Mouse (Mus musculus): Measurements from ENCODE around the gene Oxct1. TPM values are rescaled to one million over a fixed set of nuclear protein-coding genes. Genes with fewer than 3 reads are reported as not detected.

Gene Oxct1
- total RNA-seq (2021), result 100 to 1,000 TPM; 340 to 369 TPM
- long read RNA-seq, experiment 1, transcript Oxct1-201 (17 exons, 3,527 nt), result major isoform, 279 of 312 reads
- long read RNA-seq, experiment 1, partial matches to known transcripts, result 30 of 312 reads
- long read RNA-seq, experiment 1, other reads (novel, unspliced or antisense), result 3 of 312 reads
- long read RNA-seq, experiment 2, transcript Oxct1-201 (17 exons, 3,527 nt), result major isoform, 152 of 179 reads
- long read RNA-seq, experiment 2, partial matches to known transcripts, result 13 of 179 reads
- long read RNA-seq, experiment 2, other reads (novel, unspliced or antisense), result 13 of 179 reads

DNA sequence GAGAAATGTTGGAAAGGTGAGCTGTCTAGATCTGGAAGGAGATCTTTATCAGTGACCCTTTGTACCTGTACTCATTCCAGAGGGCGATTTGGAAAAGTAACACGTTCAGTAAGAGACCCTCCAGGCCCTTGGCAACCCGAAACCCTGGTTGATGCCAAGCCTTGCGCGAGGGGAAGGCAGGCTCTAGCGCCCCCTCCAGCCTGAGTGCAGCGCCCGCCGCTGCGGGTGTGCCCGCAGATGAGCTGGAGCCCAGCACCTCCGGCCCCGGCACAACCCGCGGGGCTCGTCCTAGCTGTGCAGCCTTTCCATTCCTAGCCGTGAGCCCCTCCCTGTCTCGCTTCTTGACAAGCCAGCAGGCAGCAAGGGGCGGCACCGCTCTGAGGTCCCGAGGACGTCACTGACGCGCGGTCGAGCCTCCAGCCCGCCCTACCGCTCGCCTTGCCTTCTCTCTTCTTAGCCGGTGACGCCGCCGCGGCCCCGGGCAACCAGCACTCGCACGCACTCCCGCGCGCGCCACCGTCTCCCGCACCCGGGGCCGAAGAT is at the start of gene Oxct1:
Oxct1 (plus strand) TSS at position 153 of the 543 bp plus-strand sequence.
- peak; percentile 85 for DNase-seq (ENCODE audit: low spot score)

DNA sequence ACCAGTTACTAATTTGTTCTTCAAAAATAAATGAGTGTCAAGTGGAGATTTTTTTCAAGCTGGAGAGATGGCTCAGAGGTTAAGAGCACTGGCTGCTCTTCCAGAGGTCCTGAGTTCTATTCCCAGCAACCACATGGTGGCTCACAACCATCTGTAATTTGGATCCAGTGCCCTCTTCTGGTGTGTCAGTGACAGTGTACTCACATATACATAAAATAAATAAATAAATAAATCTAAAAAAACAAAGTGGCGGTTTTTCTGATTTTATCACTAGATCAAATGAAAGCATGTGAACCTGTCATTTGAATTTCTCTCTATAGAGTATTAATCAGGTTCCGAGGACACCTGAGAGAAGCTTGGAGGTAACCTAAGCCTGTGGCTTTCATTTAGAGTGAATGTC is 47.9 kb upstream of the Oxct1 start:
- DNase-seq (ENCODE audit: low spot score), result no peak

DNA sequence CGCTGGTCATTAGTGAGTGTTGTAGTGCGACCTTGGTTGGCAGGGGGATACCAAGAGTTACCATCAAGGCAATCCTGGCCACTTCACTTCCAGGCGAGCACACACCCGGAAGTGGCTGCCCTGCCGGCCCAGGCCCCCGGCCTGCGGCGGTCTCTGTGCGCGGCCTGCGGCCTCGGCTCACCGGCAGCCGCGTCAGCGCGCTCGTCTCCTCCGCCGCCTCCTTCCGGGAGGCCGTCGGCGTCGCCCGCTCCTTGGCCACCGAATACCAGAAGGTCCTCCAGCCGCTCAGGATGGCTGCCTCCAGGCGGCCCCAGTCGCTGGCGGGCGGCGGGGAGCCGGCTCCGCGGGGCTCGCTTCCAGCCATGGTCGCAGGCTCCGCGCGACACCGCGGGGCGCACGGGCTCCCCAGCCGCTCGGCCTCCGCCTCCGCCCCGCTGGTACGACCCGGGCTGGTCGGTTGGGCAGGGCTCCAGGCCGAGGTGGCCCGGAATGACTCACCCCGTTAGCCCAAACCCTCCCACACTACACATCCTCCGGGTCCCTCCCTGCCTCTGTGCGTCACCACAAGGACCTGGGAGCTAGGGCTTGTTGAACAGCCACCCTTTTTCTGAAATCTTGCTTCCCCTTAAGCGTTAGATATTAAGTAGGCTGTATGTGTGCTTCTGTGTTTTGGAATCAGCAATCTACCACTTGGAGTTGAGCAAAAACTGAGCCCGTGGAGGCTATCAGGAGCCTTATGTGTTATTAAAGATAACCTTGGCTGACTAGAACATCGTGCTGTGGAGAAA is 46.9 kb upstream of the Oxct1 start, which contains the start of gene Fbxo4:
Fbxo4 (minus strand) TSS at position 513 of the 788 bp plus-strand sequence.
- DNase-seq (ENCODE audit: low spot score), result peak; percentile 86

DNA sequence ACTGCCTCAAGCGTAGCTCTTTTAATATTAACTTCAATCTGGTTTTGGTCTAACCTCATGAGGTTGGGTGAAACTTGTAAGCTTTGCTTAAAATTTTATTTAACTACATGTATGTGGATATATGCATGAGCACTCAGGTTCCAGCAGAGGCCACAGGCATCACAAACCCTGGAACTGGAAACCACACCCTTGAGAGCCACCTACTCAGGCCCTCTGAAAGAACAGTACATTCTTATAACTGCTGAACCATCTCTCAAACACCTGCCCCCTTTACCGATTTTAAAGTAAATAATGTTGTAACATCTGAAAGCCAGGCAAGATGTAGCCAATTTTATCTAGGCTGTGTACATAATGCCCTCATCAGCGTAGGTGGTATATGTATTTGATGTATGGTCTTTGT is 46.3 kb upstream of the Oxct1 start:
- DNase-seq (ENCODE audit: low spot score), result no peak

DNA sequence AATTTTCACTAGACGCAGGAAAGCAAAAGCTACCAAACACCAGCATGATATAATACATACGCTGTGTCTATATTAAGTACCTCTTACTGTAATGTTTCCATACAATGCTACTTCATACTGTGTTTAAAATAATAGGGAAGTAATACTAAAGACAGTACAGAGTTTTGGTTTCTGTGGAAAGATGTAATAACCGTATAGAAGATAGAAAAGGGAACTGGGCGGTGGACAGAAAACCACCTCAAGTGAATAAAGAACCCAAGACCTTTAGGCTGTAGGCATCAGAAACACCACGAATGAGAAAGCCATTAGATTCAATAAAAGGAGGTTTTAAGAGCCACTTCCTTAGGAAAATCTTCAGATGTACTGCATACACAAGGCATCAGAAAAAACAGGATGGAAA is 43.5 kb upstream of the Oxct1 start:
- DNase-seq (ENCODE audit: low spot score), result no peak

DNA sequence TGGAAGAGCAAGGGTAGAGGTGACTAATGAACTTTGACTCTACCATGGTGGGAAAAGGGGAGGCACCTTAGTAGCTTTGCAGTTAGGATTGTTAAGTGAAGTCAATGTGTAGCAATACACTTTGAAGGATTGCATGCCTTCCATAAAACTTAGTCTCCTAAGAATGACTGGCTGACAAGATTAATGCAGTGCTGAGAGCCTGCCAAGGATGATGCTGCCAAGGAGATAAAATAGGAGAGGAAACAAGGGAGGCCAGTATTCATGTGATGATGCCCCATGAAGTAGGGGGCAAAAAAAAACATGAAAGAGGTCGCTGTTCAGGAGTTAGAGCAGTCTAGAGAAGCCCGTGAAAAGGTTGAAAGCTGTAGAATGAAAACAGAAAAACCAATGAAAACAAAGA is 41.3 kb upstream of the Oxct1 start:
- no peak for DNase-seq (ENCODE audit: low spot score)

DNA sequence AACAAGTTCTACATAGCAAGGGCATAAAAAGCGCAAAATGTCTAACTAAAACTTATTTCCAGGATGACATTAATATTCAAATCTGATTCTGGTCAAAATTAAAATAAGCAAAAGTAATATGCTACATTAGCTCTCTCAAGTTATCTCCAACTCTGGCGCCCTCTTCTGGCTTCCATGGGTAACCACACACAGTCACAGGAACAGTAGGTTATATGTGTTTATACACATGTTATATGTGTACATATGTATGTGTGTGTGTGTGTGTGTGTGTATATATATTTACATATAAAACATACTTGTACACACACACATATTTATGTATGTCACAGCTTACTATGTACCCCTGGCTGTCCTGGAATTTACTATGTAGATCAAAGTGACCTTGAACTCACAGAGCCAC is 38.2 kb upstream of the Oxct1 start:
- DNase-seq (ENCODE audit: low spot score), result peak; percentile 30

DNA sequence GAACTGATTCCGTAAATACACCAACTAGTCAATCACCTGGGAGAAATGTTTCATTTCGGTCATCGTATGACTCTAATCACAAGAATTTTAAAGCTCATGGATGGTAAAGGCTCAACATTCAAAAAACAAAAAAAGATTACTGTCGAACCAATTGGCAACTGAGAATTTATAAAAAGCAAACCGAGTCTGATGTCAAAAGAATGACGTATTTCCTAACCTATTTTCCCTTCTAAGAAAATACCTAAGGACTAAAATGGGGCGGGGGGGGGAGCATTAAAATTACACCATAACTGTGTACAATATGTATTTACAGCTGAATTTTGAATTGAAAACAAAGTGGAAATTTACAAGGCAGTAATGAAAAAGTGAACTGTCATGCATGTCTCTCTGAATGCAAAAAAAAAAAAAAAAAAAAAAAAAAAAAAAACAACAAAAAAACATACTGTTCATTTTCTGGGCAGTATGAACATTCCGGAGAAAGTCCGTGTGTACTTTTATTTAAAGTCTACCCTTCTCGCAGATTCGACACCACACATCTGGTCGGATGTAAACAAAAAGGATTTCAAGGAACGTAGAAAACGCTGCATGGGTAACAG is 31.2 kb upstream of the Oxct1 start:
- no peak for DNase-seq (ENCODE audit: low spot score)

DNA sequence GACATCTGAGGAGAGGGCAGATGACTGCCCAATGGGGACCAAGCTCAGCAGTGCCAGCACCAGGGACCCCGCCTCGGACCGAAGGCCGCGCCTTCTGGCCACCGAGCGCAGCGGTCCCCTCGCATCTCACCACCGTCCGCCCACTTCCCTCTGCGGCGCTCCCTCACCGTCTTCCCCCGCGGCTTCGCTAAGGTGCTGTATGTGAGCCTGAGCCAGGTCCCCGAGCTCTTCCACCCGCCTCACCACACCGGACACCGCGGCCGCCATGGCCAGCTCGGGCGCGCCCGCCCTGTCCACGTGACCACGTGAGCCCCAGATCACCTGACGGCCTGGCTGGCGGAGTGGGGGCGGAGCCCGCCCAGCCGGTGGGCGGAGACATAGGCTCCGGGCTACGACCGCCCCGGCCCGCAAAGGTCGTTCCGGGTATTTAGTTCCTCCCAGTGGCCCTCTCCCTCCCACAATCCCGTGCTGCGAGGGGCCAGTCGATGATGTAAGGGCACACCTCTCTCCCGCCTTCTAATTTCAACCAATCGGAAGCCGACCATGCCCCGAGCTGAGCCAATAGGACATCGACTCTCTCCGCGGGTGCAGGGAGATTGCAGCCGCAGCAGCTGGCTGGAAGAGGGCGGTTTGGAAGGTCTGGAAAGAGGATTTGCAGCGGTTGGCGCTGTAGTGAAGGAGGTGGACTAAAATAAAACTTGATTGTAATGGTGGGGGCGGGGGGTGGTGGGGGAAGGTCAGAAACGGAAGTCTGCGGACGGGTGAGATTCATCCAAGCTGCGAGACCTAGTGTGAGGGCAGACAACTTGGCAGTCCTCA is 30.5 kb upstream of the Oxct1 start, which contains the start of gene AW549877:
AW549877 (minus strand) TSS at position 297 of the 819 bp plus-strand sequence.
- DNase-seq (ENCODE audit: low spot score), result peak; percentile 98

DNA sequence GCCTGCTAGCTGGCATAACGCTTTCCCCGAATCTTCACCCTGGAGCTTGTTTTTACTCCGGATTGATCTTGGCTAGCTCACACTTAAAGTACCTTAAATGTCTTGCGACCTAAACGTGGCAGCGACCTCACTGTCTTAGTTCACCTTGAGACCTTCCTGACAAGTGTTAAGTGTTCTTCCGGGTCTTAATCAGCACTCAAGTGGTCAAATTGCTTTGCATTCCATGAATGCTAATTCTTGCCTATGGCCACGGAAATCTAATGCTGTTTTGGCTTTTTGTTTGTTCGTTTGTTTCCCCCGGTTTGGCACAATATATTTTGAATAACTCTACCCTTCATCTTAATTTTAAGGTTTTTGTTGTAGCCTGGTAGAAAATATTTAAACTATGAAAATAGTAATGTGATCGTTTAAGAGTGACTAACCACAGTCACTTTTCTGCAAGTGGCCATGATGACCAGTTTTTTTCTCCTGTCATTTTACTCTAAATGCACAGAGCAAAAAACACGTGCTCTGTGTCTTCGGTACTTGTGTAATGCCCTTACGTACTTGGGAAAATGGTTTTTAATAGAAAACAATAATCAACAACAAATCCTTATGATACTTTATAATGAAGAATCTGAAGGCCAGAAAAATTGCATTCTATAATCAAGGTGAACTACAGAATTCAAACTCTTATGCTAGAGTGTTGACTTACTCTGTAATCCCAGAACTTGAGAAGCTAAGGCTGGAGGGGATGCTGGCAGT is 29.7 kb upstream of the Oxct1 start:
- no peak for DNase-seq (ENCODE audit: low spot score)

DNA sequence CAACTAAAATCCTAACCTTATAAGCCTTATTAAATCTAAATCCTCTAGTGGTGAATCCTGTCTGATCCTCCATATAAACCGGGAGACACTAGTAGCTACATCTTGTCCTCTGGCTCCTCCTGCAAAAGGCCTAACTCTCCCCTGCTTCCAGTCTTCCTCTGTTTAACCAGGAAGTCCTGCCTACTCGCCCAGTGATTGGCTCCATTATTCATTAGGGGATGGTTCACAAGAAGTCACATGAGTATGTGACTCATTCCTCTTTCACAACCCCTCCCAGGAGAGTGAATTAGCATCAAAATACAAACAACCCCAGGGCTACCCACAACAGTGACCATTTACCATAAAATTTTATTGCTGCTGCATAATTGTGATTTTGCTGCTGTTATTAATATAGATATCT is 27.0 kb upstream of the Oxct1 start:
- DNase-seq (ENCODE audit: low spot score), result no peak

DNA sequence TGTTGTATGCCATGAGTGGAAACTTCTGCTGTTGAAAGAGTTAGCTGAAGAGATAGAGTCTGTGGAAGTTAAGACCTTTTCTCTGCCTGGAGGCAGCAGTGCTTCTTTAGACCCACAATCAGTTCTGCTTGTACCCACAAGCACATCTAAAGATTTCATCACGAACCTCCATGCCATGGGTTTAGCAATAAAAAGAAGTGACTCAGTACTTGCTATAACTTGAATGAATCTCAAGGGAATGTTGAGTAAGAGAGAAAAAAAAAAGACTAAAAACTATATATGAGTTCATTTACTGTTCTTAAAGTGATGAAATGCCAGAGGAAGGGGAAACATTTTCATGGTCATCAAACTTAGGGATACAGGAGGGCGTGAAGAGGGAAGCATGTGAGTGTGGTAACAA is 25.6 kb upstream of the Oxct1 start:
- no peak for DNase-seq (ENCODE audit: low spot score)

DNA sequence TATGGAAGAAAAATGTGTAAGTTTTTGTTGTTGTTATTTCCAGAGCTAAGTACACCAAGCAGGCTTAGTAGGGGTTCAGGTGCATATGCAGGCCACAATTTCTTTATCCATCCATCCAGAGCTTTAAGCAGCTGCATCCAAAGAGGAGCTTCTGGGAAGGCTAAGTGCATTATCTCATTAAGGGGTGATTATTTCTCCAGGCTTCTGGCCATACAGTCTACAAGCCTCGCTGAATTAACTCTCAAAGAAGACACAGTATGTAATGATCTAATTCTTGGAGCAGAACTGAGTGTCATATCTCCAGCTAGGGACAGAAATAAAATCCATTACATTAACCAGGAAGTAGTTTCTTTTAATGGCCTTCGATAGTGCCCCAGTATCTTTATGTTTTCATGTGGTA is 12.3 kb upstream of the Oxct1 start:
- DNase-seq (ENCODE audit: low spot score), result no peak

DNA sequence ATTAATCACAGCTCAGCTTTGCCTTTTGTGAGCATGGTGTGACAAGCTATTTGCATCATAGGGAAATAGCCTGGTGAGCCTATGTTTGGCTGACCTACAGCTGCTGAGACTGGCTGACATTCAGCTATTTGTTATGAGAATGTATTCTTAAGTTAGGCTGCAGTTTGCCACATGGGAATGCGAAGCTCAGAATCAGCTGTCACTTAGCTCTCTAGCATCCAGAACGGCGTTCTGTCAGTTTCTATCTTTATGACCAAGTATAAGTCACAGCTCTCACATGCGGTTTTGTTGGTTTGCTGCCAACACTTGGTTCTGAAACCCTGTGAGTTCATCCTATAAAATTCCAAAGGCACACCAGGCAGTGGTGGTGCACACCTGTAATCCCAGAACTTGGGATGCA is 5.5 kb upstream of the Oxct1 start:
- DNase-seq (ENCODE audit: low spot score), result peak; percentile 14

DNA sequence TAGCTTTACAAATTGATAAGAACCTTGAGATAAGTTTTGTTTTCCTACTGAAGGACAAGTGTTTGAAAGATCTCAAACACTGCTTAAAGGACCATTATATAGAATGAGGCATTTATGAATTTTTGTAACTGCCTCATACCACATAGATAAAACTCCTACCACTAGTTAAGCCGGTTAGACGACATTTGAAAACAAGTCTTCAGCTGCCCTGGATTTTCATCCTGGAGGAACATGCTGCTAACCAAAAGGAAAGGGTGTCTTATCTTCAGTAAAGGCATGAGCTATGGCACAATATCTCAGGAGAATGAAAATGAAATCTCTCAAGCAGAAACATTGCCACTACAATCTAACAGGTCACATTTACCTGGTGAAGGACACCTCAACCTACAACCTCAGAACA is 2.4 kb upstream of the Oxct1 start:
- no peak for DNase-seq (ENCODE audit: low spot score)

DNA sequence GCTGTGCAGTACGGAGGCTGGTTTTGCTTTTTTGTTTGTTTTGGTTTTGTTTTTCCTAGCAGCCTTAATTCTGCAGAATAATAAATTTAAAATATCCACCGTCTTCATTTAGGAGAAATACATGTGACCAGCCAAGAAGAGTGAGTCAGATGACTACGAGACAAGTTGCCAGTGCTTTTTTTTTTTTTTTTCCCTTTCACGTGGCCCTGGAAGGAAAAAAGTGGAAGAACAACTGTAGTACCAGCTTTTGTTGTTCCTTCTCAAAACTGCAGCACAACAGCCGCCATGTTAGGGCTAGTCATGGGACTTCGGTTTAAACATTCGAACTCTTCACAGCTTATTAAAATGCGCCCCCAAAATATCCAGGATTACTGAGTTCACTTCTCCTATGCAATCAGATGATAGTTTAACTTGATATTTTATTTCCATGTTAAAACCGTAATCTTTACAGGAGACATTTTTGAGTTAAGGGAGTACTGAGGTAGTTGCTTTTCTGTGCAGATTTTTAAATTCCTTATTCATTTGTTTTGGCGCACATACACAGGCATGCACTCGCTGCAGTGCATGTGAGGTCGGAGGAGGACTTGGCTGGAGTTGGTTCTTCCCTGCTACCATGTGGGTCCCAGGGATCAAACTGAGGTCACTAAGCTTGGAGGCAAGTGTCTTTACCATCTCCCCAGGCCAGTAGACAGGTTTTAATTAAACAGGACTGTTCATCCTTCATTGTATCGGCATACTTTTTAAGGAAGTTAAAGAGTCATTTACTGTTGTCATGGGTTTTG is 1.3 kb upstream of the Oxct1 start:
- no peak for DNase-seq (ENCODE audit: low spot score)

DNA sequence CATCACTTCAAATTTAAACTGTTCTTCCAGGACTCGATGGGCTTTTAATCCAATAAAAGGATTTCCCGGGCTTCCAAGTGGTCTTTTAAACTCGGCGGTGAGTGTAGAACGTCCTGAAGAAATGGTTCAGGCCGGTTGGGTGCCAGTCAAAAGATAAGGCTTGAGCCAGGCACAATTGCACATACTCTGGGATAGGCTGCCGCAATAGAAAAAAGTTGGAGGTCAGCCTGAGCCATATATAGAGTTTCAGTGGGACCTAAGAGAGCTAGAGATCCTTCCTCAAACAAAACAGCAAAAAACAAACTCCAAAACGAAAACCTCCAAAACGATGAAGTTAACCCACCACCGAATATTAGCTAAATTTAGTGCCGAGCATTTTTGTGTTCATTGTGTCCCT is 677 bp upstream of the Oxct1 start:
- no peak for DNase-seq (ENCODE audit: low spot score)

DNA sequence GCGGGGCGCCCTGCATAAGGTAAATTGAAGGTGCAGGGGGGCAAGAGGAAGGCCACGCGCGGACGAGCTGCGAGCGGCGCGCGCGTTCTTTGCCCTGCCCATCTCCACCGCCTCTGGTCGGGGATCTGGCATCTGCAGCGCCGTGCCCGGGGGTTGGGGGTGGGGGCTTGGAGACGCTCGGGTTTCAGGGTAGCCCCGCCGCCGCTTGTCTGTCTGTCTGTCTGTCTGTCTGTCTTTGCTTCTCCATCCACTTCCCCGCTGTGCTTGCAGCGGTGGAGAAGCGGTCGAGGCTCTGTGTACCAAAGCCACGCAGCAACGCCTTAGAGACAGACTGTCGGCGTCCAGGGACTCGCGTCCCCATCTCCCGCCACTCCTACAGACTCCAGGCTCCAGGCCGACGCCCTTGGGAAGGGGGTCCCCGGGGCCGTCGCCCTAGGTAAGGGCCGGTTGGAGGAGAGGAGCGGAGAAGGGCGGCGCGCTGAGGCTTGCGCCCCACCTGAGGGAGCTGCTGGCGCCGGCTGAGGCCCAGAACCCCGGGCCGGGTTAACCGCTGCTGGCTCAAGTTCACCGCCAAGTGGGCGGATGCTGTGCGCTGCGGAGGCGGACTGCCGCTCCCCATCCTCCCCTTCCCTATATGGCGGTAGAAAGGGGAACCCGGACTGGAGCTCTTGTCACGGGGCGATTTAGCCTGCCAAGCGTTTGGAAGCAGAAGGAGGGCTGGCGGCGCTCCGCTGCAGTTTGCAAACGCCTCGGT is 825 bp downstream of the Oxct1 start:
- peak; percentile 81 for DNase-seq (ENCODE audit: low spot score)

Measured in gastrocnemius, adult 18-20 months (tissue).